Mouse (Mus musculus): ENCODE data around the gene Lamb3.

The Lamb3 gene

DNA sequence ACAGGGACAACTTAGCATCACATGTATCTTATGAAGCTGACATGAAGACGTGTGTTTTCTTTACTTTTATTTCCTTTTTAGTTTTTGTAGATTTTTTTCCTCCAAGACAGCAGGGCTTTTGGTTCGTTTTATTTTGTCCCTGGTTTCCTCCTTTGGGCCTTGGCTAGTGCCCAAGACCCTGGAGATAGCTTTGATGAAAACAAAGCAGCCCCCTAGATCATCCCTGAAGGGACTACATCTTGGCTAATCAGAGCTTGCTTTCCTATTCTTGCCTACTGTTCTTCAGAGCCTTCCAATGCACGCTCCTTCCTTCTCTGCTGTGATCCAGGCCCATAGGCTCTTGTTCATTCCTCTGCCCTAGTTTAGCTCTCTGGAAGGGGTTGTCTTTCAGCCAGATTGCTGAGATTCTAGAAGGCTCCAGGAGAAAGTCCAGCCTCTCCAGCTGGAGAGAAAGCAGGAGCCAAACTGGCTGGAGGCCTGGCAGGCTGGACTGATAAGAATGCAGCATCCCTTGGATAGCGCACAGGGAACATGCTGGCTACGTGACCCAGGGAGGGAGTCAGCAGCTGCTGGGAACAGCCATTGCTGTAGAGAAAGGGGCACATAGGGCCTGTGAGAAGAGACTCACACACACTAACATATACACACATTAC, 108.3 kb downstream of the Lamb3 start:
- no peak for DNase-seq (ENCODE audit: low read depth)

- DNase-seq (ENCODE audit: low read depth) = no peak
These were observed 108.9 kb downstream of the Lamb3 start for GRCm38 (mm10) chr1:193316358-193316750.

DNA sequence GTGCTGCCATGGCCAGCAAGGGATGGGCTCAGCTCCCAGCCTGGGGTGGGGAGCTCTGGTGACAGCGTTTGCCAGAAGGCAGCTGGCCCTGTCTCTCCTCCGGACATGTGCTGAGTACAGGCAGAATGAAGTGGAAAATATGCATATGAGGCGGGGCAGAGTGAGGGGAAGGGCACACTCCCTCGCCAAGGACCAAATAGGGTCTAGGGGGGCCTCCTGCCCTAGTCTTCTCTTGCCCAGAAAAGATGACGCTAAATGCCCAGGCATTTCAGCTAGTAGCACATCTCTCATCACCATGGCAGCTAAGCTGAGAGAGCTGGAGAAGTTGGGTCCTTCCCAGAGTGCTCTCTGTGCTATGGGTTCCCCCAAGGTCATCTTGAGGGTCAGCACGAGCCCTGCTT, 109.7 kb downstream of the Lamb3 start:
- DNase-seq (ENCODE audit: low read depth) = no peak

- no peak for DNase-seq (ENCODE audit: low read depth)
These were observed 112.2 kb downstream of the Lamb3 start for GRCm38 (mm10) chr1:193319721-193320120.

GRCm38 (mm10) chr1:193320398-193320797, 112.9 kb downstream of the Lamb3 start:
- no peak for DNase-seq (ENCODE audit: low read depth)

GRCm38 (mm10) chr1:193323686-193324085, 116.2 kb downstream of the Lamb3 start:
- no peak for DNase-seq (ENCODE audit: low read depth)

- DNase-seq (ENCODE audit: low read depth) = peak; percentile 21
These were observed 116.7 kb downstream of the Lamb3 start for GRCm38 (mm10) chr1:193324224-193324623.

GRCm38 (mm10) chr1:193325891-193326290, 118.4 kb downstream of the Lamb3 start:
- no peak for DNase-seq (ENCODE audit: low read depth)

DNA sequence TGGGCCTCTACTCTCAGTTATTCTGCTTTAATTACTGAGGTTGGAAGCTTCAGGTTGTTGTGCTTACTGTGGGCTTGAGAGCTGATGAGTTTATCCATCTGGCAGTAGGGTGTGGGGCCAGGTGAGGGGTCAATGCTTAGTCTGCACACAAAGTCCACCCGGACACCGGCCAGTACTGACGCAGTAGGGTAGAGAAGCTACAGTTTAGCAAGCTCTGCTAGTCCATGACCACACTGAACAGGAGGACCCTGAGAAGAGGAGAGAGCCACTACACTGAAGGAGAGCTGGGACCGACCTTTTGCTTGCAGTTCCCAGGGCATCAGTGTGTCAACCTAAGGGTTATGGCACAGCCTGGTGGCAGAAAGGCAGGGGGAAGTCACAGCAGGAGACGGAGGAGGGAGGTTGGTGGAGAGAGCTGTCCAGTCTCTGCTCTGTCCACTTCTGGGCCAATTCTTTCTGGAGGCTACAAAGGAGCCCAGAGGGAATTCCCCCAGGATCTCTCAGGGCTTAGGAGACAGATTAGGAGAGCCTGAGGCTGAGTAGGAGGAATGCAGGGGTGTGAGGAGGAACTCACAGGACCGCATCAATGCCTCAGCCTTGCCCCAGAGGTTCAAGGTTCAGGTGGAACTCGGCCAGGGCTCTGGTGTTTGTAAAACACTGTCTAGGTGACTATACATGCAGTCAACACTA, 119.1 kb downstream of the Lamb3 start:
- DNase-seq (ENCODE audit: low read depth) = no peak

DNA sequence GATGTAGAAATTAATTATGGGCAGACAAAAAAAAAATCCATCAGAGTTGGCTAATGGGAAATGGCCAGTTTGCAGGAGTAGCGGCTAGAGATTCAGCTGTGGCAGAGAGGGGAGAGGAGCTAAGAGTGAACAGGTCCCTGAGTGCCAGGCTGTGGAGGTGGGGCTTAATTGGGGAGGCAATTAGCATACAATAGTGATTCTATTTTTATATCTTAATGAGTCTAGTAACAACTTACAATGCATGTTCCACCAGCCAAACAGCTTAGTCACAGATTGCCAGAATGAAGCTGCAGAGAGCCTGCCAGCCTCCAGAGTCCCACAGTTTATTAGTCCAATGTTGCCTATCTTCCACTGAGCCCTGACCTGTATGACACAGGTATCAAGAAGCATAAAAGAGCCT, 119.7 kb downstream of the Lamb3 start:
- DNase-seq (ENCODE audit: low read depth) = no peak

GRCm38 (mm10) chr1:193327686-193328085, 120.2 kb downstream of the Lamb3 start:
- DNase-seq (ENCODE audit: low read depth) = no peak

DNA sequence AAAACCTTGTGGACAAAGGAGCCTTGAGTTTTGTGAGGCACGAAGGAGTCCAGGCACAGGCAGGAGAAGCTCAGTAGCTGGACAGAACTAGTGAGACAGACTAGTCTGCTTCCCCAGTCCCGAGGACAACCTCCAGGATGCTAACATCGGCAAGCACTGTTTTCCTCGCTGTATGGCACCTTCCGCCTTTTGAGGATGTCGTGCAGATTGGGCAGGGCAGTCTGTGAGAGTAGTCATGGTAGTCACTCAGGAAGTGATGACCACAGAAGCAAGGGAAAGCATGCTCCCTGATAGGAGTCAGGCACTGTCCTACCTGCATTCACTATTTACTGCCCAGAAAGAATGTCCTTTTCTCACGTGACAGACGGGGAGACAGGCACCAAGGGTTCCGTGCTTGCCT, 122.1 kb downstream of the Lamb3 start:
- peak; percentile 11 for DNase-seq (ENCODE audit: low read depth)

GRCm38 (mm10) chr1:193330172-193330571, 122.7 kb downstream of the Lamb3 start:
- DNase-seq (ENCODE audit: low read depth) = peak; percentile 45

GRCm38 (mm10) chr1:193330626-193331025, 123.1 kb downstream of the Lamb3 start:
- no peak for DNase-seq (ENCODE audit: low read depth)

- DNase-seq (ENCODE audit: low read depth) = no peak
These were observed 124.5 kb downstream of the Lamb3 start for GRCm38 (mm10) chr1:193332018-193332417.

DNA sequence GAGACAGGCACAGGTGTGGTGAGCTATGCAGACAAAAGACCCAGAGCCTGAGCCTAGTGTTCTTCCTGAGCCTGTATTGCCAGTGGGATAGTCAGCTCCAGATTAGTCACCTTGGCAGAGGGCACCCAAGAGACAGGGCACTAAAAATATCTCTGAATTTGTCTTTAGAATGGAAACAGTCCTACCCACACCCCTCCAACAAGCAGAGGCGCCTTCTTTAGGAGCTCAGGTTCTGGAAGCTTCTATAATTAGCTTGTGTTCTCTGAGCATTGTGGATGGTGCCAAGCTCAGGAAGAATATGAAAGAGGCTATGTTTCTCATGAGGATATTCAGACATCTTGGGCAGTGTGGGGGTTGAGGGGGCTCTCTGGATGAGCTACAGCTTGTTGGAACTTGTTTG, 125.2 kb downstream of the Lamb3 start:
- DNase-seq (ENCODE audit: low read depth) = no peak

- no peak for DNase-seq (ENCODE audit: low read depth)
These were observed 126.3 kb downstream of the Lamb3 start for GRCm38 (mm10) chr1:193333776-193334175.

DNA sequence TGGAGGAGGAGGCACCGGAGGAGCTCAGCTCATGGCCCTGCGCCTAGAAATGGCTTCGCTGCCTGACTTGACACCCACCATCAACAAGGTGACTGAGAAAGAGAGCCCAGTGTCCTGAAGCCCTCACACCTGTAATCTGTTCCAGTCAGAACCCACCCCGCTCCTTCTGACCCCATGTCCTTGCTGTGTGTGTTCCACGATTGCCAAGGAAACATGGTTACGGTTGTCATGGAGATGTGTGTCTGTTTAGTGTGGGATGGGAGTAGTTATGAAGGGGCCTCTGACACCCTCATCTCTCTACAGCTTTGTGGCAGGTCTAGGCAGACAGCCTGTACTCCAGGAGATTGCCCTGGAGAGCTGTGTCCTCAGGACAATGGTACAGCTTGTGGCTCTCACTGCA, 127.0 kb downstream of the Lamb3 start:
- no peak for DNase-seq (ENCODE audit: low read depth)

GRCm38 (mm10) chr1:193336122-193337017, 128.9 kb downstream of the Lamb3 start:
- DNase-seq (ENCODE audit: low read depth) = peak; percentile 14

- no peak for DNase-seq (ENCODE audit: low read depth)
These were observed 129.5 kb downstream of the Lamb3 start for GRCm38 (mm10) chr1:193337018-193337321.

GRCm38 (mm10) chr1:193337787-193338310, 130.3 kb downstream of the Lamb3 start:
- peak; percentile 7 for DNase-seq (ENCODE audit: low read depth)

GRCm38 (mm10) chr1:193338363-193338995, 131.0 kb downstream of the Lamb3 start:
- peak; percentile 76 for DNase-seq (ENCODE audit: low read depth)
